Mouse (Mus musculus): Measurements from ENCODE around the gene Spint1. TPM values are rescaled to one million over a fixed set of nuclear protein-coding genes. Genes with fewer than 3 reads are reported as not detected.

The Spint1 gene
- polyA plus RNA-seq, 1 experiment from 2014 or later, result 0.68 TPM

- WGBS, result 75% methylated on average over 2 of the region's 2 CpGs
- Histone ChIP-seq H3K4me3 (ENCODE audit: low read depth, low read length) (no peak overlapping the region), H3K4me1 (ENCODE audit: control insufficient read depth, insufficient read depth, low read length) (0 out of 2 replicates have a peak, but pooled peaks cover 5% of the 10 kb centered on the region), H3K9me3 (ENCODE audit: control insufficient read depth, low read length) (no peaks in the 10 kb centered on the region), H3K27me3 (ENCODE audit: control insufficient read depth, insufficient read depth, low read length) (peaks cover 45% of the 10 kb centered on the region), H3K9ac (replicated peaks; ENCODE audit: low read depth, low read length) (no peak overlapping the region), H3K27ac (ENCODE audit: low read depth, low read length) (no peak overlapping the region), H3K36me3 (ENCODE audit: control insufficient read depth, insufficient read depth, low read length) (no peaks in the 10 kb centered on the region), H3K4me2 (ENCODE audit: low read depth, low read length) (no peak overlapping the region)
- ATAC-seq (ENCODE audit: low read depth), result no peak
Measured at GRCm38 (mm10) chr2:119238671-119239070, 1.5 kb downstream of the Spint1 start.

GRCm38 (mm10) chr2:119240075-119240818, 3.1 kb downstream of the Spint1 start:
- Histone ChIP-seq H3K4me1 (ENCODE audit: control insufficient read depth, insufficient read depth, low read length) (0 out of 2 replicates have a peak, but pooled peaks cover 5% of the 10 kb centered on the region), H3K27ac (ENCODE audit: low read depth, low read length) (no peak overlapping the region), H3K4me3 (ENCODE audit: low read depth, low read length) (no peak overlapping the region), H3K36me3 (ENCODE audit: control insufficient read depth, insufficient read depth, low read length) (no peaks in the 10 kb centered on the region), H3K9me3 (ENCODE audit: control insufficient read depth, low read length) (no peaks in the 10 kb centered on the region), H3K27me3 (ENCODE audit: control insufficient read depth, insufficient read depth, low read length) (peaks cover 42% of the 10 kb centered on the region), H3K9ac (replicated peaks; ENCODE audit: low read depth, low read length) (no peak overlapping the region), H3K4me2 (ENCODE audit: low read depth, low read length) (no peak overlapping the region)
- 56% methylated on average over 4 of the region's 4 CpGs for WGBS
- no peak for ATAC-seq (ENCODE audit: low read depth)

- WGBS, result 93% methylated on average over 4 of the region's 4 CpGs
- peaks cover 37% of the 10 kb centered on the region for H3K27me3 ChIP-seq (ENCODE audit: control insufficient read depth, insufficient read depth, low read length)
- no peak for ATAC-seq (ENCODE audit: low read depth)
- H3K4me1 ChIP-seq (ENCODE audit: control insufficient read depth, insufficient read depth, low read length), result 0 out of 2 replicates have a peak, but pooled peaks cover 5% of the 10 kb centered on the region
- no peaks in the 10 kb centered on the region for H3K36me3 ChIP-seq (ENCODE audit: control insufficient read depth, insufficient read depth, low read length)
- H3K9me3 ChIP-seq (ENCODE audit: control insufficient read depth, low read length), result no peaks in the 10 kb centered on the region
- H3K27ac ChIP-seq (ENCODE audit: low read depth, low read length), result no peak overlapping the region
- no peak overlapping the region for H3K9ac ChIP-seq (replicated peaks; ENCODE audit: low read depth, low read length)
- no peak overlapping the region for H3K4me3 ChIP-seq (ENCODE audit: low read depth, low read length)
- no peak overlapping the region for H3K4me2 ChIP-seq (ENCODE audit: low read depth, low read length)
Measured at GRCm38 (mm10) chr2:119240819-119241186, 3.6 kb downstream of the Spint1 start.

GRCm38 (mm10) chr2:119242548-119242947, 5.4 kb downstream of the Spint1 start:
- WGBS, result 87% methylated on average over 9 of the region's 9 CpGs
- Histone ChIP-seq H3K27me3 (ENCODE audit: control insufficient read depth, insufficient read depth, low read length) (peaks cover 20% of the 10 kb centered on the region), H3K4me2 (ENCODE audit: low read depth, low read length) (no peak overlapping the region), H3K9ac (replicated peaks; ENCODE audit: low read depth, low read length) (no peak overlapping the region), H3K27ac (ENCODE audit: low read depth, low read length) (no peak overlapping the region), H3K4me1 (ENCODE audit: control insufficient read depth, insufficient read depth, low read length) (no peaks in the 10 kb centered on the region), H3K9me3 (ENCODE audit: control insufficient read depth, low read length) (no peaks in the 10 kb centered on the region), H3K4me3 (ENCODE audit: low read depth, low read length) (no peak overlapping the region), H3K36me3 (ENCODE audit: control insufficient read depth, insufficient read depth, low read length) (no peaks in the 10 kb centered on the region)
- ATAC-seq (ENCODE audit: low read depth), result no peak

GRCm38 (mm10) chr2:119245246-119245645, 8.1 kb downstream of the Spint1 start:
- no peaks in the 10 kb centered on the region for H3K4me1 ChIP-seq (ENCODE audit: control insufficient read depth, insufficient read depth, low read length)
- ATAC-seq (ENCODE audit: low read depth), result no peak
- H3K9me3 ChIP-seq (ENCODE audit: control insufficient read depth, low read length), result no peaks in the 10 kb centered on the region
- no peaks in the 10 kb centered on the region for H3K36me3 ChIP-seq (ENCODE audit: control insufficient read depth, insufficient read depth, low read length)
- H3K4me3 ChIP-seq (ENCODE audit: low read depth, low read length), result no peak overlapping the region
- no peak overlapping the region for H3K4me2 ChIP-seq (ENCODE audit: low read depth, low read length)
- 86% methylated on average over 7 of the region's 7 CpGs for WGBS
- no peak overlapping the region for H3K9ac ChIP-seq (replicated peaks; ENCODE audit: low read depth, low read length)
- H3K27ac ChIP-seq (ENCODE audit: low read depth, low read length), result no peak overlapping the region
- H3K27me3 ChIP-seq (ENCODE audit: control insufficient read depth, insufficient read depth, low read length), result no peaks in the 10 kb centered on the region

GRCm38 (mm10) chr2:119247904-119248303, 10.7 kb downstream of the Spint1 start:
- Histone ChIP-seq H3K4me1 (ENCODE audit: control insufficient read depth, insufficient read depth, low read length) (no peaks in the 10 kb centered on the region), H3K4me2 (ENCODE audit: low read depth, low read length) (no peak overlapping the region), H3K9me3 (ENCODE audit: control insufficient read depth, low read length) (no peaks in the 10 kb centered on the region), H3K27me3 (ENCODE audit: control insufficient read depth, insufficient read depth, low read length) (no peaks in the 10 kb centered on the region), H3K36me3 (ENCODE audit: control insufficient read depth, insufficient read depth, low read length) (no peaks in the 10 kb centered on the region), H3K9ac (replicated peaks; ENCODE audit: low read depth, low read length) (no peak overlapping the region), H3K27ac (ENCODE audit: low read depth, low read length) (no peak overlapping the region), H3K4me3 (ENCODE audit: low read depth, low read length) (no peak overlapping the region)
- no peak for ATAC-seq (ENCODE audit: low read depth)
- 84% methylated on average over 9 of the region's 9 CpGs for WGBS

- H3K36me3 ChIP-seq (ENCODE audit: control insufficient read depth, insufficient read depth, low read length), result no peaks in the 10 kb centered on the region
- H3K4me2 ChIP-seq (ENCODE audit: low read depth, low read length), result no peak overlapping the region
- no peak for ATAC-seq (ENCODE audit: low read depth)
- H3K27ac ChIP-seq (ENCODE audit: low read depth, low read length), result no peak overlapping the region
- H3K4me1 ChIP-seq (ENCODE audit: control insufficient read depth, insufficient read depth, low read length), result no peaks in the 10 kb centered on the region
- 71% methylated on average over 4 of the region's 4 CpGs for WGBS
- no peak overlapping the region for H3K9ac ChIP-seq (replicated peaks; ENCODE audit: low read depth, low read length)
- H3K4me3 ChIP-seq (ENCODE audit: low read depth, low read length), result no peak overlapping the region
- H3K27me3 ChIP-seq (ENCODE audit: control insufficient read depth, insufficient read depth, low read length), result no peaks in the 10 kb centered on the region
- H3K9me3 ChIP-seq (ENCODE audit: control insufficient read depth, low read length), result no peaks in the 10 kb centered on the region
Measured at GRCm38 (mm10) chr2:119249592-119250061, 12.5 kb downstream of the Spint1 start.

- Histone ChIP-seq H3K4me2 (ENCODE audit: low read depth, low read length) (no peak overlapping the region), H3K36me3 (ENCODE audit: control insufficient read depth, insufficient read depth, low read length) (no peaks in the 10 kb centered on the region), H3K4me3 (ENCODE audit: low read depth, low read length) (no peak overlapping the region), H3K27me3 (ENCODE audit: control insufficient read depth, insufficient read depth, low read length) (no peaks in the 10 kb centered on the region), H3K9ac (replicated peaks; ENCODE audit: low read depth, low read length) (no peak overlapping the region), H3K27ac (ENCODE audit: low read depth, low read length) (no peak overlapping the region), H3K4me1 (ENCODE audit: control insufficient read depth, insufficient read depth, low read length) (no peaks in the 10 kb centered on the region), H3K9me3 (ENCODE audit: control insufficient read depth, low read length) (no peaks in the 10 kb centered on the region)
- ATAC-seq (ENCODE audit: low read depth), result no peak
- WGBS, result 70% methylated on average over 5 of the region's 5 CpGs
Measured at GRCm38 (mm10) chr2:119250377-119250776, 13.2 kb downstream of the Spint1 start.

- peak; percentile 44; the same call in 1 of the 2 replicates for ATAC-seq (ENCODE audit: low read depth)
- 18% methylated on average over 11 of the region's 11 CpGs for WGBS
- H3K4me1 ChIP-seq (ENCODE audit: control insufficient read depth, insufficient read depth, low read length), result no peaks in the 10 kb centered on the region
- no peaks in the 10 kb centered on the region for H3K27me3 ChIP-seq (ENCODE audit: control insufficient read depth, insufficient read depth, low read length)
- H3K9ac ChIP-seq (replicated peaks; ENCODE audit: low read depth, low read length), result no peak overlapping the region
- no peak overlapping the region for H3K27ac ChIP-seq (ENCODE audit: low read depth, low read length)
- H3K4me3 ChIP-seq (ENCODE audit: low read depth, low read length), result no peak overlapping the region
- no peak overlapping the region for H3K4me2 ChIP-seq (ENCODE audit: low read depth, low read length)
- no peaks in the 10 kb centered on the region for H3K9me3 ChIP-seq (ENCODE audit: control insufficient read depth, low read length)
- H3K36me3 ChIP-seq (ENCODE audit: control insufficient read depth, insufficient read depth, low read length), result no peaks in the 10 kb centered on the region
Measured at GRCm38 (mm10) chr2:119250826-119251478, 13.8 kb downstream of the Spint1 start.
